ENCODE assay signal across 29 mouse cellular contexts in the genomic region with DNA sequence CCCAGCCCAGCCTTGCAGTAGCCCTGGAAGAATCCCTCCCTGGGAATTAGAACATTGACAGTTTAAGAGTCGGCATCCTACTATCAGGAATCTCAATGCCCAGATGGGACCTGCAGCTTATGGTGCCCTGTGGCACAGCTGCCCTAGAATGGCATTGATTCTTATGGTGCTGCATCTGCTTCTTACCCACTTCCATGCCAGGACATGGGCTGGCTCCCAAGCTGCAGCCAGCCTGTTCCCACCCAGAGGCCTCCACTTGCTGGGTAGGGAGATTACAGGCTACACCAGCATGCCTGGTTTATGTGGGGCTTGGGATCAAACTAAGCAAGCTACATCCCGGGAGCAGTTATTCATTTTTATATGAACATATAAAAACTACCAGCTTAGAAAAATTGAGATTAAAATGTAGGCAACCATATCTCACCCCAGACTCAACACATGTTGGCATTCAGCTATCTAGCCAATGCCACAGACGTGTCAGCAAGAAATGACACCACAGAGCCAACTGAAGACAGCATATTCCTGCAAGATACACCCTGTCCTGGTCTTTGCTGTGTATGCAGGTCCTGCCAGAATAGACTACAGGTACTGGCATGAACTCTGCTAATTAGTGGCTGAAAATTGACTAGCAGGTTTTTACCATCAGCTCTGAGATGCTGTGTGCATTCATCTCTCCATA. TPM values are rescaled to one million over a fixed set of nuclear protein-coding genes. Genes with fewer than 3 reads are reported as not detected.
A peak's percentile ranks its signal among the peaks of the same experiment; 100 is the strongest.
DNase-seq lines count a peak whose midpoint lies in the region; ATAC-seq lines count a peak whose summit lies in the region.
"Had no signal": no experiment of that assay in that cellular context is flagged by ENCODE, and none has a peak within 500 bp of the region (broad histone marks: within the 10 kb centered on the region; RNA-seq: fewer than 3 reads in every experiment).

No protein-coding gene starts in this region.

- H3K4me1 ChIP-seq in forebrain, embryonic 16.5 days (replicated peaks; ENCODE audit: control insufficient read depth, insufficient read depth, low read length), result no peaks in the 10 kb centered on the region; the same call in 1 of the 2 replicates
- no peaks in the 10 kb centered on the region for H3K4me1 ChIP-seq in forebrain, embryonic 11.5 days (replicated peaks; ENCODE audit: control insufficient read depth, insufficient read depth, low read length)
- no peaks in the 10 kb centered on the region for H3K4me1 ChIP-seq in midbrain, embryonic 11.5 days (ENCODE audit: control insufficient read depth, insufficient read depth, low read length)
- H3K4me1 ChIP-seq in midbrain, embryonic 16.5 days (ENCODE audit: control insufficient read depth, insufficient read depth, low read length), result no peaks in the 10 kb centered on the region
- H3K4me1 ChIP-seq in kidney, embryonic 14.5 days (ENCODE audit: control insufficient read depth, insufficient read depth, low read length), result peaks cover 10% of the 10 kb centered on the region
- H3K4me1 ChIP-seq: forebrain, embryonic 12.5 days had no signal

- H3K9ac ChIP-seq in forebrain, embryonic 16.5 days (replicated peaks; ENCODE audit: low read depth, low read length), result no peak overlapping the region
- H3K9ac ChIP-seq in forebrain, embryonic 11.5 days (ENCODE audit: low read length), result no peak overlapping the region
- H3K9ac ChIP-seq in midbrain, embryonic 11.5 days (ENCODE audit: low read length), result 0 out of 2 replicates have a peak overlapping the region, but pooled peaks have one; percentile 12
- no peak overlapping the region for H3K9ac ChIP-seq in midbrain, embryonic 16.5 days (ENCODE audit: low read depth, low read length)
- no peak overlapping the region for H3K9ac ChIP-seq in kidney, embryonic 14.5 days (ENCODE audit: low read depth, low read length)
- H3K9ac ChIP-seq: embryonic facial prominence, embryonic 13.5 days; forebrain, embryonic 12.5 days; hindbrain, embryonic 14.5 days had no signal

- no peak overlapping the region for H3K4me2 ChIP-seq in forebrain, embryonic 16.5 days (ENCODE audit: low read length)
- H3K4me2 ChIP-seq in forebrain, embryonic 11.5 days (ENCODE audit: low read depth, low read length, severe bottlenecking), result no peak overlapping the region
- H3K4me2 ChIP-seq in midbrain, embryonic 11.5 days, result no peak overlapping the region
- H3K4me2 ChIP-seq in midbrain, embryonic 16.5 days (ENCODE audit: low read length), result no peak overlapping the region
- H3K4me2 ChIP-seq in kidney, embryonic 14.5 days (replicated peaks; ENCODE audit: low read depth, low read length), result no peak overlapping the region
- H3K4me2 ChIP-seq: embryonic facial prominence, embryonic 13.5 days; forebrain, embryonic 12.5 days; heart, embryonic 11.5 days; hindbrain, embryonic 14.5 days had no signal

- 81% methylated on average over 3 of the region's 3 CpGs for WGBS in forebrain, embryonic 16.5 days
- 83% methylated on average over 3 of the region's 3 CpGs for WGBS in forebrain, embryonic 11.5 days
- WGBS in midbrain, embryonic 11.5 days, result 87% methylated on average over 3 of the region's 3 CpGs
- WGBS in midbrain, embryonic 16.5 days, result 86% methylated on average over 3 of the region's 3 CpGs
- WGBS in kidney, embryonic 14.5 days, result 86% methylated on average over 3 of the region's 3 CpGs

- H3K27me3 ChIP-seq in forebrain, embryonic 16.5 days (replicated peaks; ENCODE audit: control insufficient read depth, insufficient read depth, low read length), result no peaks in the 10 kb centered on the region
- no peaks in the 10 kb centered on the region for H3K27me3 ChIP-seq in forebrain, embryonic 11.5 days (ENCODE audit: control insufficient read depth, insufficient read depth, low read length)
- H3K27me3 ChIP-seq in midbrain, embryonic 11.5 days (ENCODE audit: control insufficient read depth, insufficient read depth, low read length), result no peaks in the 10 kb centered on the region
- no peaks in the 10 kb centered on the region for H3K27me3 ChIP-seq in midbrain, embryonic 16.5 days (ENCODE audit: control insufficient read depth, insufficient read depth, low read depth, low read length)
- peaks cover 5% of the 10 kb centered on the region for H3K27me3 ChIP-seq in kidney, embryonic 14.5 days (ENCODE audit: control insufficient read depth, insufficient read depth, low read length)
- H3K27me3 ChIP-seq: embryonic facial prominence, embryonic 13.5 days; forebrain, embryonic 12.5 days had no signal

- H3K27ac ChIP-seq in forebrain, embryonic 16.5 days (ENCODE audit: low read length), result peak overlapping the region; percentile 28; the same call in 1 of the 2 replicates
- H3K27ac ChIP-seq in forebrain, embryonic 11.5 days (ENCODE audit: low read depth, low read length), result no peak overlapping the region
- no peak overlapping the region for H3K27ac ChIP-seq in midbrain, embryonic 11.5 days (ENCODE audit: low read depth, low read length)
- H3K27ac ChIP-seq in midbrain, embryonic 16.5 days (ENCODE audit: low read length), result no peak overlapping the region
- no peak overlapping the region for H3K27ac ChIP-seq in kidney, embryonic 14.5 days (ENCODE audit: low read depth, low read length)
- H3K27ac ChIP-seq: embryonic facial prominence, embryonic 10.5 days; embryonic facial prominence, embryonic 13.5 days; forebrain, embryonic 12.5 days; hindbrain, embryonic 14.5 days had no signal

- H3K9me3 ChIP-seq in forebrain, embryonic 16.5 days (ENCODE audit: control insufficient read depth, low read length), result no peaks in the 10 kb centered on the region
- no peaks in the 10 kb centered on the region for H3K9me3 ChIP-seq in forebrain, embryonic 11.5 days (ENCODE audit: control insufficient read depth, low read length)
- no peaks in the 10 kb centered on the region for H3K9me3 ChIP-seq in midbrain, embryonic 11.5 days (ENCODE audit: control insufficient read depth, low read length)
- H3K9me3 ChIP-seq in midbrain, embryonic 16.5 days (replicated peaks; ENCODE audit: control insufficient read depth, low read length, poor library complexity, severe bottlenecking), result no peaks in the 10 kb centered on the region
- H3K9me3 ChIP-seq in kidney, embryonic 14.5 days (ENCODE audit: control insufficient read depth, low read length), result no peaks in the 10 kb centered on the region
- H3K9me3 ChIP-seq: embryonic facial prominence, embryonic 10.5 days; embryonic facial prominence, embryonic 13.5 days; forebrain, embryonic 12.5 days had no signal

- H3K4me3 ChIP-seq in forebrain, embryonic 16.5 days (replicated peaks; ENCODE audit: low read length), result no peak overlapping the region
- H3K4me3 ChIP-seq in forebrain, embryonic 11.5 days (ENCODE audit: low read depth, low read length), result no peak overlapping the region
- no peak overlapping the region for H3K4me3 ChIP-seq in midbrain, embryonic 11.5 days (ENCODE audit: low read depth, low read length)
- H3K4me3 ChIP-seq in midbrain, embryonic 16.5 days (ENCODE audit: low read depth, low read length), result no peak overlapping the region
- H3K4me3 ChIP-seq in kidney, embryonic 14.5 days (ENCODE audit: low read length), result no peak overlapping the region
- H3K4me3 ChIP-seq: embryonic facial prominence, embryonic 10.5 days; embryonic facial prominence, embryonic 13.5 days; forebrain, embryonic 12.5 days had no signal

- DNase-seq in forebrain, embryonic 11.5 days (ENCODE audit: low spot score), result no peak
- no peak for DNase-seq in midbrain, embryonic 11.5 days (ENCODE audit: low spot score, missing footprints)
- DNase-seq: adrenal gland, adult 2 months; adrenal gland, postnatal 14 days; cerebellum, adult 11 months; cerebellum, adult 2 months; cerebellum, adult 9-11 months; cerebellum, postnatal 25 days; embryo, embryonic 11 days; gastrocnemius, postnatal 10 days; heart, adult 11 months; heart, postnatal 36 days; kidney, adult 2 months had no signal

- no peaks in the 10 kb centered on the region for H3K36me3 ChIP-seq in forebrain, embryonic 16.5 days (ENCODE audit: control insufficient read depth, insufficient read depth)
- H3K36me3 ChIP-seq in forebrain, embryonic 11.5 days (ENCODE audit: control insufficient read depth, insufficient read depth, low read length), result no peaks in the 10 kb centered on the region
- no peaks in the 10 kb centered on the region for H3K36me3 ChIP-seq in midbrain, embryonic 11.5 days (ENCODE audit: control insufficient read depth, insufficient read depth, low read length)
- no peaks in the 10 kb centered on the region for H3K36me3 ChIP-seq in midbrain, embryonic 16.5 days (ENCODE audit: control insufficient read depth, insufficient read depth, low read length)
- H3K36me3 ChIP-seq in kidney, embryonic 14.5 days (ENCODE audit: control insufficient read depth, insufficient read depth, low read length), result no peaks in the 10 kb centered on the region
- H3K36me3 ChIP-seq: embryonic facial prominence, embryonic 10.5 days; embryonic facial prominence, embryonic 13.5 days; forebrain, embryonic 12.5 days had no signal

- no peak for ATAC-seq in forebrain, embryonic 16.5 days
- no peak for ATAC-seq in forebrain, embryonic 11.5 days (replicated peaks; ENCODE audit: low FRiP score)
- ATAC-seq in midbrain, embryonic 11.5 days (ENCODE audit: low FRiP score), result no peak
- no peak for ATAC-seq in midbrain, embryonic 16.5 days
- peak; percentile 94 for ATAC-seq in megakaryocyte-erythroid progenitor cell, adult 5-6 weeks (replicated peaks; ENCODE audit: low FRiP score, low TSS enrichment, poor library complexity, severe bottlenecking)
- no peak for ATAC-seq in kidney, embryonic 14.5 days (ENCODE audit: low FRiP score, low TSS enrichment)
- ATAC-seq: CD4-positive, CD25-positive, alpha-beta regulatory T cell, adult 4 months; intestine, postnatal 0 days had no signal

RNA-seq across cellular contexts. Expression of gene Otos, which starts 42.7 kb away (rescaled TPM):
- 0.07 and 0.33 TPM in 2 replicates for polyA plus RNA-seq in forebrain, embryonic 16.5 days (2015; fragmentation: Nextera tagmentation; extraction: Ambion mirVana)
- polyA plus RNA-seq in forebrain, embryonic 11.5 days (2014; fragmentation: Nextera tagmentation; extraction: Ambion mirVana), result not detected in 2 replicates
- 0.08 TPM in 1 of 2 replicates, not detected in the other for polyA plus RNA-seq in midbrain, embryonic 11.5 days (2014; fragmentation: Nextera tagmentation; extraction: Ambion mirVana)
- 0.65 TPM in 1 of 2 replicates, not detected in the other for polyA plus RNA-seq in midbrain, embryonic 16.5 days (2015; fragmentation: Nextera tagmentation; extraction: Ambion mirVana)
- total RNA-seq in megakaryocyte-erythroid progenitor cell, adult 5-6 weeks (2014; fragmentation: Nextera tagmentation), result 0.72 and 5.4 TPM in 2 replicates
- total RNA-seq in megakaryocyte-erythroid progenitor cell, adult 5-6 weeks (2017), result not detected in 2 replicates
- polyA plus RNA-seq in kidney, embryonic 14.5 days (2014; fragmentation: Nextera tagmentation; extraction: Ambion mirVana), result 0.43 TPM in 1 of 2 replicates, not detected in the other
- total RNA-seq: adrenal gland, adult 2 months; adrenal gland, postnatal 14 days; gastrocnemius, adult 18-20 months; heart, adult 8-10 months; heart, postnatal 36 days had no signal
- polyA plus RNA-seq: C2C12; embryonic facial prominence, embryonic 13.5 days; heart, embryonic 11.5 days; heart, embryonic 14.5 days; heart, postnatal 0 days; hindbrain, embryonic 14.5 days; intestine, postnatal 0 days had no signal

RNA-seq across cellular contexts. Expression of gene Cops9, which starts 49.5 kb away (rescaled TPM):
- polyA plus RNA-seq in forebrain, embryonic 16.5 days (2015; fragmentation: Nextera tagmentation; extraction: Ambion mirVana), result 462 and 475 TPM in 2 replicates
- polyA plus RNA-seq in forebrain, embryonic 11.5 days (2014; fragmentation: Nextera tagmentation; extraction: Ambion mirVana), result 346 and 366 TPM in 2 replicates
- 354 and 411 TPM in 2 replicates for polyA plus RNA-seq in midbrain, embryonic 11.5 days (2014; fragmentation: Nextera tagmentation; extraction: Ambion mirVana)
- 492 and 521 TPM in 2 replicates for polyA plus RNA-seq in midbrain, embryonic 16.5 days (2015; fragmentation: Nextera tagmentation; extraction: Ambion mirVana)
- total RNA-seq in megakaryocyte-erythroid progenitor cell, adult 5-6 weeks (2014; fragmentation: Nextera tagmentation), result 193 and 214 TPM in 2 replicates
- 142 TPM in 2 replicates for total RNA-seq in megakaryocyte-erythroid progenitor cell, adult 5-6 weeks (2017)
- 414 and 584 TPM in 2 replicates for polyA plus RNA-seq in kidney, embryonic 14.5 days (2014; fragmentation: Nextera tagmentation; extraction: Ambion mirVana)
